Mouse (Mus musculus) cerebellum, postnatal 4 days (tissue): ENCODE data around the gene Gm11492.

Source experiments
- DNase-seq, 2 experiments: peaks; one replicate each; pipeline ENCODE4 v3.0.0; 2022; ENCODE audit warnings: low spot score in 2 of 2, mixed read lengths in 1 of 2

Gene Gm11492

DNA sequence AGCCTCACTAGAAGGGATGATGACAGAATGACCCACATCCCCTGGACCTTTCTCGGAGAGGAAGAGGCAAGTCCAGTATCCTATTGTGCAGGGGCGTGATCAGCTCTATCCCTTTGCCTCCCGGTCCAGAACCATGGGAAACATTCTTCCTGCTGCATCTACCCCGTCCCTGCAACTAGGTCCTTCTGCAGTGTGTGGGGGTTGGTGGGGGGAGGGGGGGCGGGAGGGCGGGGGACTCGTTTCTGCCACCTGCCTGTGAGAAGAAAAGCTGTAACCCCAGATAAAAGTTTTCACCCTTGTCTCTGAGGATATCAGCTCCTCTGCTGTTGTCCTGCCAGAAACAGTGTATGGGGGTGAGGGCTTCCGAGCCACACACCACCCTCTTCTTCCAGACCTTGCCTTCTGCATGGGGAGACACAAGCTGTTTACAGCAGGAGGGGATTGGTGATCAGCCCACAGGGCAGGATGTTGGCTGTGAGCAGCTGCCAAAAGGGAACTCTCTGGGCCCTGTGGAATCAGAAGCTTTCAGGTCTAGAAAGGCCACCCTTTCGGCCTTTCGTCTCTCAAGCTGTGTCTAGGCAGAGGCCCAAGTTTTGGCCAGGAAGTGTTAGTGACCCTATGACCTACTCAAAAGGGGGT lies 12.6 kb downstream of the Gm11492 start:
- DNase-seq: peak in 1 of 2 experiments; percentile 37

DNA sequence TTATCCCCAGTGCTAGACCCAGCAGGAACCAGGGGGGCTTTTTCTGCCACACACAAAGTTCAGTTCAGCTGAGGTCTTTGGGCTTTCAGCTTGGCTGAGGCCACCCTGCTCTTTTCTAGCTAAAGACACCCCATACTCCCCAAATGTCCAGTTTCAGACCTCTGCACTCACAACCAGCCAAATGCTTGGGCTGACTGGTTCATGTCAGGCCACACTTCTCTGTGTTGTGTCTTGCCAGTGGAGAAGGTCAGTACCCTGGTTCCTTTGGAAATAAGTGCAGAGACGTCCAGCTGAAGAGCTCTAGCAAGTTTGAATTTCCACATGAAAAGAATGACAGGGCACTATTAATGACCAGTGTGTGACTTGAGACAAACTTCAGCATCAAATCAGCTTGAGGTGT lies 13.3 kb downstream of the Gm11492 start:
- no peak for DNase-seq

DNA sequence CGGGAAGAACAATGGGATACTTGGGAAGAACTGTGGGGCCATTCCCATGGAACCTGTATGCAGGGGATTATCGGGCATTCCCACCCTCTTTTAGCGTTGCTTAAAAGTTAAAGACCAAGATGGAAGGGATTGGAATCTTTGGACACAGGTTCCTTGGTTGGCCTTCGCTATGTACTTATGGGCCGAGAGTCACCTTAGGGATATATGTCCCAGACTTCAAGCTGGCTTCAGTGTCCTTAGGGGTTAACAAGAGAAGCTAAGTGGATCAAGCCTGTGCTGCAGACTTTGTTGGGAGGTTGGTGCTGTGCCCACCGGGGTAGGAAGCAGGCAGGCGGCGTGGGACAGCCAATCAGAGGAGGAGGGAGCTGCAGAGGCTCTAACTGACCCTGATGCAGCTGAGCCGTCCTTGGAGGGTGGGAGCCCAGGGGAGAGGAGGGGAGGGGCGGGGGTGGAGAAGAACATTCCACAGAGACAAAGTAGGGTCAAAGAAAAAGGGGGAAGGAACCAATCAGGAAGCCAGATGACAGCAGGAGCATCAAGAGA lies 14.2 kb downstream of the Gm11492 start:
- DNase-seq: no peak

DNA sequence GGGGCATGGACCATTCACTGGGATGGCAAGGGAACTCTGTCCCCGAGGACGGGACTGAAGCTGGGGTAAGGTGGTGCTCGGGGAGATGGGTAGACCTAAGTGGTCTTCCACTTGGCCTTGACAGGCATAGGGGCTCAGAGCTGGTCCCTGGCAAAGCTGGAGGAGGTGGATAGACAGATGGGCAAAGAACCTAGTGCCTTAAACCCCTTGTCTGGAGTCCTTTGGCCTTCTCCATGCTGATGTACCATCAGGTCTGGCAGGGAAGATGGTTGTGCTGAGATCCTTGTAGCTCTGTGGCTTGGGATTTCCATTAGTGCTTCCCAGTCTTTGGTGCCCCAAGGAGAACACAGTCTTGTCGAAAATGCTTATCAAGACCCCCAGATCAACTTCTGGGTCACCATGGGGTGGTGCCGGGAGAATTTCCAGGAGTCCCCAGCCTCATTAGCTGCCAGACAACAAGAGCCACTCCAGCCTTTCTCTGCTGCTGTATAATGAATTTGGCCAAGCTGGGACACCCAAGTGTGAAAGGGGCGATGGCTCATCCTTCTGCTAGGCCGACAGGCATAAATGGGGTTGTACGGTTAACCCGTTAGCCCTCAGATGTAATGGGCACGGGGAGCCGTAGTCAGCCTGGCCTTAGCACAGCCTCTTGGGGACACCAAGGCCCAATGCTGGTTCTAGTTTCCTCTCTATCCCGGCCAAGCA lies 14.9 kb downstream of the Gm11492 start:
- DNase-seq: no peak

DNA sequence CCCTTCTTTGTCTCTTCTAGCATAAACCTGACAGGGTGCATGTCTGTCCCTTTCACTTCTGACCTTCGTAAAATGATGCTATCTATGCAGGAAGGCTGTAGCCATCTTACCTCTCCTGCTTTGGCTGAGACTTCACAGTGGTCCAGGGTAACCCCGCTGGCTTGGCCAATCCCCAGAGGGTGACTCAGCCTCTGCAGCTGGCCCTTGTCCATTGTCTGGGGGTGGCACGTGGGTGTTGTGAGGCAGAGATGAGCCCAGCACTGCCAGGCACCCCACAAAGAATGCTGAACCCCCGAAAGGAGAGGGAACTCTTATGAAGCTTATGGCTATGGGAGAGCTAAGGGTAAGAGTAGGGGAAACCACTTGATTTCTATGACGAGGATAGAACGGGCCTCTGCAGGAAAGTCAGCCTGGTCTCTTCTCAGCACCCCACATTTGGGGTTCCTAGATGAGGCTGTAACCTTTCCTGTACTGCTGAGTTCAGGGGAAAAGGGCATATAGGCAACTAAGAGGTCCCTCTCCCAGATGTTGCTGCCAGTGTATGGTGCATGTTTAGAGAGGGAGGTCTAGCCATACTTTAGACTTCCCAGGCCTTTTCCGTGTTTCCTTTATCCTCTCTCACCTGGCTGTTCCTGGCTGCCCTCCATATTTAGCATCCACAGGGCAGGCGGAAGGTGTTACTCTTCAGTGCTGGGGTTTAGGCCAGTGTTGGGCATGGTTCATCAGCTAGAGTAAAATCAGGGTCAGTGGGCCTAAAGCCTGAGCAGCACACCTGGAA lies 15.7 kb downstream of the Gm11492 start:
- DNase-seq: no peak

DNA sequence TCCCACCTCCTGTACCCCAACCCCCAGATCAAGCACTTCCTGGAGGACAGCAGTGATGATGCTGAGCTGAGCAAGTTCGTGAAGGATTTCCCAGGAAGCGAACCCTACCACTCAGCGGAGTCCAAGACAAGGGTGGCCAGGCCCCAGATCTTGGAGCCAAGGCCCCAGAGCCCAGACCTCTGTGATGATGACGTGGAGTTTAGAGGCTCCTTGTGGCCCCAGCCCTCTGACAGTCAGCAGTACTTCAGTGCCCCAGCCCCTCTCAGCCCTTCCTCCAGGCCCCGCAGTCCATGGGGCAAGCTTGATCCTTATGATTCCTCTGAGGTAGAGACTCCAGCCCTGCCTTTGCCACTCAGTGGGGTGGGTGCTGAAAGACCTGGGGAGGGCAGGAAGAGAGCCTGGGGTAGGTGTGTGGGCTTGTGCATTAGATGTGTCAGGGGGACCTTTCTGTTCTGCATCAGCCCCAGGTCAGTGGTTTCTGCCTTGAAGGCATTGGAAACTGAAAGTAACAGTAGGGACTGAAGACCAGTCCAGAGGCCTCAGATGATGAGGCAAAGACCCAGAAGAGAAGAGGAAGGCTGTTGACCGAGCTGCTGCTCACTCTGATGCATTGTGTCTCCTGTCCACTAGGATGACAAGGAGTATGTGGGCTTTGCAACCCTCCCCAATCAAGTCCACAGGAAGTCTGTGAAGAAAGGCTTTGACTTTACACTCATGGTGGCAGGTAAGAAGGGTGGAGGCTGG lies 17.0 kb downstream of the Gm11492 start:
- no peak for DNase-seq

DNA sequence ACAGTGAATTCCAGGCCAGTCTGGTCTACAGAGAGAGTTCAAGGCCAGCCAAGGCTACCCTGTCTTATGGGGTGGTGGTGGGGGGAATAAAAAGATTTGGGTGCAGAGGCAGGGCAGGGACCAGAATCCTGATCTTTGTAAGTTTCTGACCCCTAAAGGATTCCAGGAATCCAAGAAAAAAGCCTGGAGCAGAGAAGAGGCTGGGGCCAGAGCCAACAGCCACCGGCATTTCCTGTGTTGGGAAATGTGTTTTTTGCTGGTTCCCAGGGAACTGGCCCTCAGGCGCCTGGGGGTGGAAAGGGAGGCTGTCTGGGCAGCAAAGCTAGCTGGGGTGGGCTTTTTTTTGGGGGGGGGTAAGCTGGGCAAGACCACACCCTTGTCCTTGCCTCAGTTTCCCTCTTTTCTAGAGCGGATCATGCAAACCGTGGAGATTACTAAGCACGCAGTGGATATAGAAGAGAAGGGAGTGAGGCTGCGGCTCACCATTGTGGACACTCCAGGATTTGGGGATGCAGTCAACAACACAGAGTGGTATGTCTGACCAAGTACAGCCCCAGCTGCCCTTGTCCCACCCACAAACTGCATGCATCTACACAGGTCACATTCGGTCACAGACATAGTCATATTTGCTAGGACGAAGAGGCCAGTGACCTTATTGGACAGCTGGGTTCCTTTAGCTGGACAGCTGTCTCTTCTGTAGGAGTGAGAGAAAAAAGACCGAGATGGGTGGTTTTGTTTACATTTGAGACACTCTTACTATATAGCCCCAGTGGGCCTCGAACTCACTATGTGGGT lies 18.5 kb downstream of the Gm11492 start:
- no peak for DNase-seq

DNA sequence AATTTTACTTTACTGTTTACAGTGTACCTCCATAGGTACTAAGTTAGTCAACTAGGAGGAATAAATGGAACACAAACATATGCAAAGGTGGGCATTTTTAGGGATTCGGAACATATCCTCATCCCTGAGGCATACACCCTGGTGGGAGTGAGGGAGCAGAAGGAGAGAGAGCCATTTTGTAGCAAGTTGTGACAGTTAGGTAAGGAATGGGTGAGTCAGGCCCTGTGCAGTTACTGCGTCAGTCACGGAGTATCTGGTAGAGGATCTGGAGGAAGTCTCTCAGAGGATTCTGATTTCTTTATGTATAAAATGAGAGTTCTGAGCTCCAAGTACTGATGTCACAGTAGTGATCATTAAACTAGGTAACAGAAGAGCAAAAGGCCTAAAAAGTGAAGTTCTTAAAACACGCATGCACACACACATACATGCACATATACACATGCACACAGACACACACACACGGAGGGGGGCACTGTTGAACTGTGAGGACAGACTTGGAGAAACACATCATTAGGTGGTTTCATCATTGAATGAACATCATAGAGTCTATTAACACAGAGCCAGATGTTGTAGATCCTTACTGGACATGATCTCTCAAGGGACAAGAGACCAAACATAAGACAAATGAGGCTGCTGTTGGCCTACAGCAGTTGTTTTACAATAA lies 20.9 kb downstream of the Gm11492 start:
- DNase-seq: no peak

DNA sequence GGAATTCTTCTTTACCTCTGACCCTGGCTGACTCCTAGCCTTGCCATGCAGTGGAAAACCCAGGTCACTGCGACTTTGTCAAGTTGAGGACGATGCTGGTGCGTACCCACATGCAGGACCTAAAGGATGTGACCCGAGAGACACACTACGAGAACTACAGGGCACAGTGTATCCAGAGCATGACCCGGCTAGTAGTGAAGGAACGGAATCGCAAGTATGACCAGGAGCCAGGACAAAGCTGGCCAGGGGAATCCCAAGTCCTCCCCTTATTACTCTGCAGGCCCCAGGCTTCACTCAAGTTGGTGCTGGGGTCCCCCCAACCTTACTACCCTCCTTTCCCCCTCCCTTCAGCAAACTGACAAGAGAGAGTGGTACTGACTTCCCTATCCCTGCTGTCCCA lies 23.2 kb downstream of the Gm11492 start:
- DNase-seq: no peak

DNA sequence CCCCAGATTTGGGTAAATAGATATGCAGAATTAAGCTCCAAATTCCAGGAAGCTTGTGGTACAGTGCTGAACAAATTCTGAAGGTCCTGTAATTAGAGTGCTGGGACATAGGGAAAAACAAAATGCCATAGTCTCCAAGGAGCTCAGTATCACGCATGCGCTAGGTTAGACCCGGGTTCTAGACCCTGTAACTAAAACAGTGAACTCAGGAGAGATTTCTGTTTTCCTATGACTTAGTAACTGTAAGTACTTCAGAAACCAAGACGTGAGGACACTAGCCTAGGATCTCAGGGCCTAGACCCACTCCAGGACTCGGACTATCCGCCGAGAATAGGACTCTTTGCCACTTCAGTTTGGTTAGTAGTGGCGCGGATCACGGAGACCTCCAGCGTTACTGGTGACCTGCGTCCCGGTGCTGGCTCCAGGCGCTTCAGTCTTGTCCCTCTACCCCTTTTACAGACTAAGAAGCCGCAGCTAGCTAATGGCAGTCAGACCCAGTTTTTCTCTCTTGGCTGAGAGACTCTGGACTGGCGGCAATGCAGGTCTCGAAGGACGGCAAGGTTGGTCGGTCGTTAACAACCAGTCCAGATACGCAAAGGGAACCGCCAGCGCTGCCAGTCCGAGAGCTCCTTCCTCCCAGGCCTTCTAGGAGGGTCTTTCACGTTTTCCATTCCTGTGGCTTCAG lies 24.5 kb downstream of the Gm11492 start:
- peak in 1 of 2 experiments; percentile 33 for DNase-seq

DNA sequence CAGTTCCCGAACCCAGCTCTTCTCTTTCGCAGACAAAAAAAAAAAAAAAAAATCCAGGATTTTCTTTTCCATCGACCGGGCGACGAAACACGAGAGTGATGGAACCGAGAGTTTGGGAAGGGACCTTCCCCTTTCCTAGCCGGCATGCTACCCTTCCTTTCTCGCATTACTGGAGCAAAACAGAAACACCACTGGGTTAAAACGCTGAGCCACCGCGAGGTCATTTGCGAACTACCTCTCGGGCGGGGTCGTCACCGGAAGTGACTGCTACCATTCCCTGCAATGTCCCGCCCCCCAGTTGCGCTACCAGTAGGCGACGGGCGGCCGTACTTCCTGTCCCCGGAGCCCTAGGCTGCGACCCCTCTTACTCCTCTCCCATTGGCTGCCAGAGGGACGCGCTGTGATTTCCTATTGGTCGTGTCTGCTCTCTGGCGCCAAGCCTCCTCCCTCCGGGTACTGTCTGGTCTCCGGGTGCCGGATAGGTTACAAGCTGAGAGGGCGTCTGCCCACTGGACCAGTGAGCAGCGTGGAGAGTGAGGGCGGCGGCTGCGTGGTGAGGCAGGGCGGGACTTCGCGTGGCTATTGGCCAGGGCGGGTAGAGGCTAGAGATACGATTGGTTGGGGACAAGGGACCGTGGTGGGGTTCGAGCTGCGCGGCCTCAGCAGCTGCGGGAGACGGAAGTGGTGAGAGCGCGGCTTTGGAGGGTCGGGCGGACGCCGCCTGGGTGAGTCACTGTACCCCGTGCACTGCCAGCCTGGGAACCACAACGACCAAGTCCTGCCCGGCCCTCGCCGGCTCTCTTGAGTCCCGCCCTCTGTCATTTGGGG lies 25.3 kb downstream of the Gm11492 start, which contains the start of gene Mtmr4:
Gene Mtmr4, plus strand, starts transcription at position 637 of the 828 bp plus-strand sequence.
- peak; percentile 94 to 98 for DNase-seq

DNA sequence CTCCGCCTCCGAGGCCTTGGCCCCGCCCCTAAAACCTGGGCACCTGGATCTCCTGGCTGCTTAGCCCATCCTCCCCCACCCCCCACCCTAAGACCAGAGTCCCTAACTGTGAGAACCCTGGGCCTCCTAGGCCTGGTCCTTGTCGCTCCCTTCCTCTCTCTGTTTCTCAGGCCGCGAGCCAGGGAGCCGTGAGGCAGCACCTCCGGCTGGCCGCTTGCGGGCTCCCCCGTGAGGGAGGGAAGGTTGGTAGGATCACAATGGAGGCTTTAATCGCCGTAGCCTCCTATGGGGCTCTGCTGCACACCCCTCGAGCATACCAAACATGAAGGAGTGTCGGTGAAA lies 25.9 kb downstream of the Gm11492 start:
- no peak for DNase-seq

DNA sequence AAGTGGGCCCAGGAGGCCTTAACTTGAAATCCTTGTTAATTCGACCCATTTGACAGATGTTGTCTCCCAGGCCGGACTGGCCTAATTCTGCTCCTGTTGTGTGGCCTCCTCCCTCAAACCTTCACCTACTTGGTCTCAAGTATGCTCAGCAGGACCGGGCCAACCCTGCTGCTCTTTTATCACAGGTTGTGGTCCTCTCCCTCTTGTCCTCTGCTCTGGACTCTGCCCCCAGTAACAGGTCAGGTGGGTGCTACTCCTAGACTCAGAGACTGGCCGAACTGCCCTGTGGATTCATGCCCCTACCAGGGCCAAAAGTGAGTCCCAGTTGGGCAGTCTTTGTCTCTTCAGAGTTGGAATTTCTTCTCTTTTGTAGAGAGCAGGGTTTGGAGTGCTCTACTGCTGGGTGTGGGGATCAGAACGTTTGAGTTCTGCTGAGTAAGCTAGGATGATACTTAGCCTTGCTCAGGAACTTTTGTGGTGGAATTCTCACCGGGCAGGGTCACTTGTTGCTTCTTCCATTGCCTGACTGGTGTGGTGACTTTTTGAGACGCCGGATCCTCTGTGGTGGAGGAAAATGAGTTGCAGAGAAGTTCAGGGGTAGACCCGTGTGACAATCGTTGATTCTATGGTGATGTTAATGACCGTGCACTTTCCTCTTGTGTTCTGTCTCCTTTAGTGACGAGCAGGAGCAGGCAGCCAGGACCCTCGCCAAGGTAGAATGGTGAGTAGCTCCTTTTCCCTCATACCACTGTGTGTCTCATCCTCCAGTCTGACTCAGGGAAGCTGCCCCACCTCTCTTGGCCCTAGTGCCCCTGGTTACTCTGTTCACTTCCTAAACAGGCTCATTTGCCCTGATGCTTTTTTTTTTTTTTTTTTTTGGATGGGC lies 26.5 kb downstream of the Gm11492 start:
- DNase-seq: no peak

DNA sequence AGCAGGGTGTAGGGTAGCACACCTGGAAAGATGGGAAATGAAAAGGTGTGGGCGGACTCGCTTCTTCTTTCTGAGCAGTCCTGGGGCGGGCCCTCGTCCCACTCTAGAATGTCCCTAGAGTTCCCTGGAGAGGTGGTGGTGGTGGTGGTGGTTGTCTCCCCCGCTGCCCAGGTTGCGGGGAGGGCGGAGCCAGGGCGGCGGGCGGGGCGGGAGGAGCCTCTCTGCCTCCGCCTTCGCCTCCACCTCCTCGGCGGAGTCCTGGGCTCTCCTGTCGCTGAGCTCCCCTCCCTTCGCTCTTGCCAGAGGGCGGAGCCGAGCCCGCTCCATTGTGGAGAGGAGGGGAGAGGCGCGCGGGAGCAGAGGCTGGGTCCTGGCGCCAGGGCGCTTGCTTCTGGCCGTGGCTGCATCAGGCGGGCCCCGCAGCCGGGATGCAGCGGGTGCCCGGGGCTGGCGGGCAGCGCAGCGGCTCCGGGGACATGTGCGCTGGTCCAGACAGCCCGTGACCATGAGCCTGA lies 28.9 kb downstream of the Gm11492 start:
- peak; percentile 58 to 80 for DNase-seq

DNA sequence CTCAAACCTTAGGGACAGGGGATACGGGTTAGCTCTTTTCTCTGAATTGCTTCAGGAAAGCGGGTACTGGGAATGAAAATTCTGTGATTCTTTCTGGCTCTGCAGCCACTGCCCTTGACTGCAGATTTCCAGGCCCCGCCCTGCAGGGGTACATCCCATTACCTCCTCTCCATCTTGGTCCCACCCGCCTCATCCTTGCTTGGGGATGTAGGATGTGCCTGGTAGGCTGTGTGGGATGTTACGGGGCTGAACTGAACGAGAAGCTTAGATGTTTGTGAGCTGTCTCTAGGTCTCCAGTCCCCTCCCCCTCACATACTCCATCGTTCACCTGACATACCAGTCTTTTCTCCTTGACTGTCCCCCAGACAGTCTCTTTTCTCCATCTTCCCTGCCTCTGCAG lies 29.5 kb downstream of the Gm11492 start:
- DNase-seq: no peak

DNA sequence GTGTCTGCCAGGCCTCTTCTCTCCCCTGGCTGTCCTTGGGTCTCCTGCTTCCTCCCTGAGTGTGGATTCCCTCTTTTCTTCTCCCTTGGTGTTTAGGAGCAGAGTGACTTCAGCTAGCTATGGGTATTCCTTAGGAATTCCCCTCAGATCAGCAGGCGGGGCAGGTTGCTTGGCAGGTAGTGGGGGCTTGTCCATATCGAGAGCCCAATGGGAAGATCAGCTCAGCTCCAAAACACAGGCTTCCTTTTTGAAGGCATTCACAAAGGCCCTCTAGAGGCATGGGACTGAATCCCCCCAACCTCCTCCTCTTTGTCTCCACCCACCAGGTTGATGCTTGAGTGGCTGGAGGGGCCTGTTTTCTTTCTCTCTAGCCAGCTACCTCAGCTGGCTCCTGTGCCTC lies 30.0 kb downstream of the Gm11492 start:
- no peak for DNase-seq

DNA sequence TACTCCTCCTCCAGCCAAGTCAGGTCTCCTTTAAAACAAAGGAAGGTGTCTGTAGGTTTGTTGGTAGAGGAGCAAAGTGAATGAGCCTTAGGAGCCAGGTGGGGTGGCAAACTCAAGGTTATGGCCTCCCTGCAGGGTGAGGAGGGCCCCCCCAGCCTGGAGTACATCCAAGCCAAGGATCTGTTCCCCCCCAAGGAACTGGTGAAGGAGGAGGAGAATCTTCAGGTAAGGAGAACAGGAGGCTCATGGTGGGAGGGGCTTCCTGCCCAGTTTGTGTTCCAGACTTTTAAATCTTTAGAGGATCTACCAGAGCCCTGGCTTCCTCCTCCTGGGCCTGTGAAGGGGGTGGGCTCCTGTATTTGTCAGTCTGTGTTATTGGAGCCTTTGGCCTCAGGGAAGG lies 30.6 kb downstream of the Gm11492 start:
- no peak for DNase-seq
